Mouse (Mus musculus) left cerebral cortex, postnatal 36 days (tissue): ENCODE measurements at regions not wholly inside any gene's neighbourhood (a gene's known extent, or its start where the extent isn't known, plus 50 kb on each side); places are given as distances from the start of the nearest gene placed in this dataset.

Experiments used
- DNase-seq, 2 experiments: peaks; one replicate each; pipeline ENCODE4 v3.0.0; 2021 to 2022; ENCODE audit warnings: low spot score in 2 of 2, mixed read lengths in 1 of 2
- intact Hi-C: fragments of 180-260 bp; cut with DNase I; formaldehyde crosslinking; loops from one replicate; pipeline ENCODE4 v1.15.1; 2025

- intact Hi-C loops = no loop called here
- no peak for DNase-seq
These were observed 364.0 kb downstream of the Cntnap4 start for GRCm38 (mm10) chr8:112933815-112934214.

GRCm38 (mm10) chr8:112935411-112935810 is 365.6 kb downstream of the Cntnap4 start:
- intact Hi-C loops = no loop called here
- no peak for DNase-seq

DNA sequence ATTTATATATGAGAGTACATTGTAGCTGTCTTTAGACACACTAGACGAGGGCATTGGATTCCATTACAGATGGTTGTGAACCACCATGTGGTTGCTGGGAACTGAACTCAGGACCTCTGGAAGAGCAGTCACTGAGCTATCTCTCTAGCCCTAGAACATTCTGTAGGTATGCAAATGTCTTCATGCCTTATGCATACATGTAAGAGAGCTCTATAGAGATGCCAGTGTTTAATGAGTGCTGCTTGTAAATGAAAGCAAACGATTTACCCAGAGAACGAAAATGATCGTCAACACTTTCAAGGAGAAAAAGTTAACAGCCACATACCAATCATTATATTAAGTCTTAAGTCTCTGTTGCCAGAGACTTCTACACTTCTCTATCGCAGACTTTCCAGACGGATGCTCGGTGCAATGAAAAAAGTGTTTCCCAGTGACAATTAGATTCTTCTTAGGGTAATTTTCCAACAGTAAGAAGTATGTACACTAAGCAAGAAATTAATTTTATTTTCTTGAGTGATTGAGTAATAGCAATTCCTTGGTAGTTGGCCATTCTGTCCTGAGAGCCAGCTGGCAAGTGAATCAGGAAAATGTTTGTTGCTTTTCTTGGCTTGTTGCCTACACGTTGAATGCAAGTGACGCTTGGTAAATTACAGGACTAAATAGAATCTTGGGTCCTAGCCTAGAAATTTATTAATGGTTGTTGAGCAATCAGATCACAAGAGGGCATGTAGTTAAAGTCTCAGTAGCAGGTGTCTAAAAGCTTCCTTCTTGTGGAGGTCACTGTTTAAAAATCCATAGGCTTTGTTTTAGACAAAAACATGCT is 366.3 kb downstream of the Cntnap4 start:
- no peak for DNase-seq
- intact Hi-C loops = no loop called here

GRCm38 (mm10) chr8:112972418-112972817 is 402.6 kb downstream of the Cntnap4 start:
- intact Hi-C loops = loop anchor here (5.0 to 10.0 kb wide), 3 partner anchors 400 to 910 kb away; partner anchors contain the start of gene Cntnap4
- DNase-seq = peak; percentile 76 to 82

- intact Hi-C loops = loop anchor here (10.0 kb wide), 1 partner anchor 609 kb away; no protein-coding TSS in a partner anchor
These were observed 405.9 kb downstream of the Cntnap4 start for GRCm38 (mm10) chr8:112975734-112976133.

DNA sequence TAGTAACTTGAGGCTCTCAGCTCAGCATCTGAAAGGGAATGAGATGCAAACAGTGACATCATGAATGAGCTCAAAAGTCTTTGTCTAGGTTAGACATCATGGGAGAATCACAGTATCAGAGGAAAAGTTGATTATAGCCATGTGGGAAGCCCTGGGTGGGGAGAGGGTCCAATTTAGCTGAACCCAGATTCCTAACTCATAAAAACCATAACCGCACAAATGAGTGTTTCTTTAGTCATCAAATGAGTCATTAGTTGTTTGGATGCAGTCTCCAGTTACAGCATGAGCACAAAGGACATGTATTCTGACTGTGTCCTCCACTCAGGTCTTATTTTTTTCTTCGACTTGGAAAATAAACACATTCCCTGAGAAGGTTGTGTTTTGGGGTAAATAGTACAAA is 406.5 kb downstream of the Cntnap4 start:
- no peak for DNase-seq
- intact Hi-C loops = loop anchor here (10.0 kb wide), 1 partner anchor 608 kb away; no protein-coding TSS in a partner anchor

More at GRCm38 (mm10) chr8:112975734-112976133, 405.9 kb downstream of the Cntnap4 start:
- DNase-seq = no peak

GRCm38 (mm10) chr8:112993781-112994180 is 423.9 kb downstream of the Cntnap4 start:
- DNase-seq = no peak
- intact Hi-C loops = no loop called here

DNA sequence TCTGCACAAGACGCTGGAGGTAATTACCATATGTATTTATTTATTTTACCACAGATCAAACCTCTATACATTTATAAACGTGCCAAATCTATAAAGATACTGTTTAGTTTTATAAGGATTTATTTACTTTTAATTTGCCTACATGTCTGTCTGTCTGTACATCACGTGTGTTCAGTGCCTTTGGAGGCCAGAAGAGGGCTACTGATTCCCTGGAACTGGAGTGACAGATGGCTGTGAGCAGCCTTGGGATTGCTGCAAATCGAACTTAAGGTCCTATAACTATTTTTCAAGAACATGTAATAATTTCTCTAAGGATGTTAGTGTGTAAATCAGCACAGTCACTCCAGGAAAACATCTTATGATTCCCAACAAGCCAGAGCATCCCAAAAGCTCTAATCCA is 437.5 kb downstream of the Cntnap4 start:
- intact Hi-C loops = no loop called here
- no peak for DNase-seq

- no peak for DNase-seq
- intact Hi-C loops = no loop called here
These were observed 459.0 kb downstream of the Cntnap4 start for GRCm38 (mm10) chr8:113028880-113029279.

DNA sequence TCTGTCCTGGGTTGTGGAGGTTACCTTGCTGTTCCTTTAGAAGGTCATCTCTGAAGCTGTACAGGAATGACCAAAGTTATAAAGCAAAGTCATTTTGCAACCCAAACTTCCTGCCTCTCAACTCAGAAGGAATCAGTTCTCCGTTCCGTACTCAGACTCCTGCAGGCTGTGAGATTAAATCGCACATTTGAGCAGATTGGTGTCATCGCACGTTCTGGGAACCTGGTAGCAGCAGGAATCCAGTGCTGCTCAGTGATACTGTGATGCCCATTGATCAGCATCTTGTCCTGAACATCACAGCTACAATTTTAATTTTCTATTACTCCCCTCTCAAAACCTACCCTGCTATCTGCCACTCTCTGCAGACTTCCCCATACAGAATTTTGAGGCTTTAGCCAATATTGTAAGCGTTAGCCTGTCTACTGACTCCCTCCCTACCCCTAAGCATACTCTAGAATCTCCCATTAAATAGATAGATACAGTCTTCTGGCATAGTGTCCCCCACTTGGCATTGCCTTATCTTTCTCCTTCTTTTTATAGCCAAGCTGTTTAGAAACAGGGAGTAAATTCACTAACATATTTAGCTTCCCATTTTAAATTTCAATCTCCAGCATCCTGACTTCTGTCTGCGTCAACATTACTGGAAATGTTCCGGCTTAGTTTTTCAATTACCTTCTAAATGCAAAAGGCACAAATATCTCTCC is 482.1 kb downstream of the Cntnap4 start:
- no peak for DNase-seq
- intact Hi-C loops = no loop called here

GRCm38 (mm10) chr8:113065246-113066169 is 495.7 kb downstream of the Cntnap4 start:
- DNase-seq = no peak
- intact Hi-C loops = no loop called here

GRCm38 (mm10) chr8:113066170-113066708 is 496.4 kb downstream of the Cntnap4 start:
- intact Hi-C loops = no loop called here
- no peak for DNase-seq

DNA sequence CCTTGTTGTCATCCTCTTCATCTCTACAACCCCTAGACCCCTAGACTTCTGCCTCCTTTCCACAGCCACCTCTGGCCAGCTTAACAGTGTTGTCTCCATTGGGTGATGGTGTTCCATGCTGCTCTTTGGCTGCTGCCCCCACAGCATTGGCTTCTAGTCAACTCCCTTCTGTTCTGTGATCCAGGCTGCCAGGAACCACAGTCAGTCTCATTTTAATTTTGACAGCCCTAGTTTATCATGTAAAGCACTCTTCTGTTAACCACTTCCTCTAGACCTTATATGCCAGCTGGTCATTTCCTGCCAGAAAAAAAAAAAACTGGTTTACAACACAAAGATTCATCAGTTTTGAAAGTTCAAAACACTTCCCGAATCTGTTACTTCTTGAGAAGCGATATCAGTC is 514.1 kb downstream of the Cntnap4 start:
- intact Hi-C loops = no loop called here
- DNase-seq = no peak

DNA sequence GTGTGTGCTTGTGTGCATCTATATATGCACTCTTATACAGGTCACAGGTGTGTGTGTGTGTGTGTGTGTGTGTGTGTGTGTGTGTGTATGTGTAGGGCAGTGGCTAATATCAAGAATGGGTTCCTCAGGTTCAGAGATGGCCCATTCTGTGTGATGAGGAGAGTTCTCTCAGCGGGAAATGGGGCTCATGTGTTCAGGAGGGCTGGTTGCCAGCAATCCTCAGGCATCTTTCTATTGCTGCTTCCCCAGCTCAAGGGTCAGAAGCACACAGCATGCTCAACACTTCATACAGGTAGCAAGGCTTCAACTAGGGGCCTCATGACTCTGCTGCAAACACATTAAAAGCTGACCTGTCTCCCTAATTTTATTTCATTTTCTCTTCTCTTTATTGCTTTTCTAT is 517.7 kb downstream of the Cntnap4 start:
- DNase-seq = no peak
- intact Hi-C loops = no loop called here

DNA sequence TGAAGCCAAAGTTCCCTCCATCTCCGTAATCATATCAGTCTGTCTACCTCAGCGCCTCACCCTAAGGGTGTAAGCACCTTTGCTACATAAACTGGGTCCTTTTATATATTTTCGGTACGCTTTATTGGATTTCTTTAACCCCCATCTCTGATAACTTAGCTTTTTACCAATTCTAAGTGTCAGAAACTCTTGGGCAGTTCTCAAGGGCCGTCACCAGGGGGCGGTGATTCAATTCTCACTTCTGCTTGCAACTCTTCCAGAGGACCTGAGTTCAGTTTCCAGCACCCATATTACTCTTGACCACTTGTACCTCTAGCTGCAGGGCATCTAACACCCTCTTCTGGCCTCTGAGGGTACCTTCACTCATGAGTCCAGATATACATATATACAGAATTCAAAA is 523.7 kb upstream of the Mon1b start:
- intact Hi-C loops = no loop called here
- no peak for DNase-seq

DNA sequence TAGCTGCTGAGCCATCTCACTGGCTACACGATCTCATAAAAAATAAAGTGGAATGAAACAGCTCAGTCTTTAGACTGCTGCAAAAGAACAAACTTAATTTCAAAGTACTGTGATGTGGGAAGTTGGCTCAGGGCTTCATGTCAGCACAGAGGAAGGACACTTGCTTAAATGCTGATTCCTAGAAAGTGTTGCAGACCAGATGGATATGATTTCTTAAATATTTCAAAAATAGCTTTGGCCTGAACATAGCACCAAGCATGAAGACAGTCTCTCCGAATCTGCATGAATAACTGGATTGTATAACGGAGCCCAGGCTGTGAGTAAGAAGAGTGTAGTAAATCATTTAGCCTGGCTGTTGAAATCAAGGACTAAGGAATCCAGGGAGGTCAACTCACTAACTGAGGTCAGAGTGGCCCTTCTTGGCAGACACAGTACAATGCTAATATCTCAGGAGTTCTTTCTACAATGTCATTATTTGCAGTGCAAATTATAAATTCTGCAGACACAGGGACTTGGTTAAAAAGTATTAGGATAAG is 521.2 kb upstream of the Mon1b start:
- DNase-seq = peak in 1 of 2 experiments; percentile 8
- intact Hi-C loops = no loop called here

DNA sequence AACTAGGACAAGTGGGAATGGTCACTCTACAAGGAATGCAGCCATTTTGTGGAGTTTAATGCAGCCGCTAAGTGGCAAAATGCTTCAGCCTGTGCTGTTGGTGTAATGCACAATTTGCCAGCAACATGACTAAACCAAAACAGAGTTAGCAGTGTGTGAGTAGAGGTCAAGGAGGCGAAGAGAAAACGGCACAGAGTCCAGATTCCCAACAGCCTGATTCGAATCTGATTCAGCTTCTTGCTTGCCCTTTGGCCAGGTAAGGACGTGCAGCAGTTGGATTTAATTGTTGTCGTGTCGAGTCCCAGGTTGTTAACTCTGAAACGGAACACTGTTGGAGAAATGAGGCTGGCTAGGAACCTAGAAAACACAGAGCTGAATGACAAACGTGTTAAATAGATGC is 518.1 kb upstream of the Mon1b start:
- intact Hi-C loops = no loop called here
- DNase-seq = no peak

- no peak for DNase-seq
These were observed 509.8 kb upstream of the Mon1b start for GRCm38 (mm10) chr8:113125586-113125985.

DNA sequence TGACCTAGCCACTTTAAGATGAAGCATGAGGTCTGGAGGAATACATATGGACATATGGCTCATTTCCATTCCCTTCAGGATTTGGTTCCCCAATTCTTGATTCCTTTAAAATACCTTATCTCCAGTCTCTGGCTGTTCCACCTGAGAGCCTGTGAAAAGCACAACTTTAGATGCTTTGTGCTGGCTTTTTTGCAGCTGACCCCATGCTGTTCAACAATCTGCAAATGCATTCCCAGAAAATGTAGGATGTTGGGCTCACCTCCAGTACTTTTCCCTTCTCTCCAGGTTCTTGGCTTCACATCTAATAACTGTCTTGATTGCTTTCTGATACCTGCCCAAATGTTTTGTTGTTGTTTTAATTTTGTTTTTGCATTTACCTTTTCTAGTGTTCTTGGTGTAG is 498.0 kb upstream of the Mon1b start:
- intact Hi-C loops = no loop called here
- no peak for DNase-seq

More at GRCm38 (mm10) chr8:113125586-113125985, 509.8 kb upstream of the Mon1b start:
- intact Hi-C loops = no loop called here
